Mouse (Mus musculus): ENCODE measurements at regions not wholly inside any gene's neighbourhood (a gene's known extent, or its start where the extent isn't known, plus 50 kb on each side); places are given as distances from the start of the nearest gene placed in this dataset.

DNA sequence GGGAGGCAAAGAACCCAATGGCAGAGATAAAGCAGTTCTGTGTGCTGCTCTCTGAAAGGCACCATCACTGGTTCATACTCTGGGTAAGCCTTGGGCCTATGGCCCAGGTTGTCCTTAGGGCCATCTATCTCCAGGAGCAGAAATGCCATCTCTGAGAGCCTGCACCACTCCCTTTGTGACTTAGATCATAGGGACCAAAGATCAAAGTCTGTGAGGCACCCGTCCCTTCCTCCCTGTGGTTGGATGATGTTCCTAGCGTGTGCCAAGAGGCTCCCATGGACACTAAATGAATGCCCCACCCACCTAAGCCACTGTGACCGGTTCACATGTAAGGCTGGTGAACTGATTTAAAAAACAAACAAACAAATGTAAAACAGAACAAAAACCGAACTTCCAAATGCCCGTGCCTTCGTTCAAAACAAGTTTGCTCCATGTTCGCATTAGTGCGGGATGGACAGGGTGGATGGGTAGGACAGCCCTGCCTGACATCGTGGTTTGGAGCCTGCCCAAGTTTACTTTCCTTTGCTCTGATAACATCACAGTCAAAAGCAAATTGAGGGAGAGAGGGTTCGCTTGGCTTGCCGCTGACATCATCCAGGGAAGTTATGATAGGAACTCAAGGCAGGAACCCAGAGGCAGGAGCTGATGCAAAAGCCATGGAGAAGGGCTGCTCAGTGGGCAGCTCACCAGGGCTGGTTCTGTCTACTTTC lies 418.6 kb downstream of the Med13l start:
- TF ChIP-seq CTCF (conservative IDR thresholded peaks at IDR 0.05; ENCODE audit: low read length): no peak
- no peak for TF ChIP-seq NANOG (IDR thresholded peaks at IDR 0.05; ENCODE audit: borderline replicate concordance, low read length)
